Mouse (Mus musculus) stomach, embryonic 16.5 days (tissue): ENCODE data around the gene Cnga4. TPM values are rescaled to one million over a fixed set of nuclear protein-coding genes. Genes with fewer than 3 reads are reported as not detected.
"Not testable (repeated sequence)": the region's sequence is repeated elsewhere in the genome, so short reads cannot be mapped to it uniquely, and the experiment has no call there.

ENCODE experiments used
- ATAC-seq: fragments of 200-750 bp; cut with Nextera tagmentation; 2 replicates; pipeline ENCODE4 v1.8.0; 2017; ENCODE audit warnings: moderate number of reproducible peaks, moderate TSS enrichment; ENCODE audit not compliant: insufficient read depth, low FRiP score
- H3K27ac ChIP-seq: fragments of 300-500 bp; sonication (generic); 2 replicates; pipeline ENCODE4 v1.5.1; 2014; ENCODE audit warnings: low read length
- H3K27me3 ChIP-seq: fragments of 300-500 bp; sonication (generic); 2 replicates; pipeline ENCODE4 v1.6.1; 2014; ENCODE audit warnings: low read length, control low read depth, mixed read lengths; ENCODE audit not compliant: control insufficient read depth, insufficient read depth
- H3K36me3 ChIP-seq: fragments of 300-500 bp; sonication (generic); 2 replicates; pipeline ENCODE4 v1.6.1; 2014; ENCODE audit warnings: low read length; ENCODE audit not compliant: control insufficient read depth, insufficient read depth
- H3K4me1 ChIP-seq: fragments of 300-500 bp; sonication (generic); 2 replicates; pipeline ENCODE4 v1.6.1; 2014; ENCODE audit warnings: low read length, control low read depth, mixed read lengths; ENCODE audit not compliant: control insufficient read depth, insufficient read depth
- H3K4me2 ChIP-seq: fragments of 300-500 bp; sonication (generic); 2 replicates; pipeline ENCODE4 v1.6.1; 2014; ENCODE audit warnings: low read depth, low read length, mixed read lengths
- H3K4me3 ChIP-seq: fragments of 300-500 bp; sonication (generic); replicated peaks from 2 replicates; pipeline ENCODE4 v1.5.1; 2014; ENCODE audit warnings: mild to moderate bottlenecking, low read length
- H3K9ac ChIP-seq: fragments of 300-500 bp; sonication (generic); 2 replicates; pipeline ENCODE4 v1.6.1; 2014; ENCODE audit warnings: low read length
- H3K9me3 ChIP-seq: fragments of 300-500 bp; sonication (generic); replicated peaks from 2 replicates; pipeline ENCODE4 v1.6.1; 2016; ENCODE audit warnings: low read length, control low read depth; ENCODE audit not compliant: control insufficient read depth
- WGBS: fragments of 180-500 bp; shearing (Covaris S2); extraction: QIAGEN DNeasy Blood & Tissue Kit; methylation state at CpG from one replicate; pipeline ENCODE4 v1.1.7; 2014; 5-methylcytosine and 5-hydroxymethylcytosine counted together
- polyA plus RNA-seq: library from polyadenylated mRNA; unstranded; fragments of >200 nt; fragmentation: Nextera tagmentation; extraction: Ambion mirVana; gene quantifications from 2 replicates; pipeline ENCODE4 v1.2.1, GENCODE M21; 2015

Cnga4 gene
- polyA plus RNA-seq, 1 experiment from 2014 or later, result not detected

DNA sequence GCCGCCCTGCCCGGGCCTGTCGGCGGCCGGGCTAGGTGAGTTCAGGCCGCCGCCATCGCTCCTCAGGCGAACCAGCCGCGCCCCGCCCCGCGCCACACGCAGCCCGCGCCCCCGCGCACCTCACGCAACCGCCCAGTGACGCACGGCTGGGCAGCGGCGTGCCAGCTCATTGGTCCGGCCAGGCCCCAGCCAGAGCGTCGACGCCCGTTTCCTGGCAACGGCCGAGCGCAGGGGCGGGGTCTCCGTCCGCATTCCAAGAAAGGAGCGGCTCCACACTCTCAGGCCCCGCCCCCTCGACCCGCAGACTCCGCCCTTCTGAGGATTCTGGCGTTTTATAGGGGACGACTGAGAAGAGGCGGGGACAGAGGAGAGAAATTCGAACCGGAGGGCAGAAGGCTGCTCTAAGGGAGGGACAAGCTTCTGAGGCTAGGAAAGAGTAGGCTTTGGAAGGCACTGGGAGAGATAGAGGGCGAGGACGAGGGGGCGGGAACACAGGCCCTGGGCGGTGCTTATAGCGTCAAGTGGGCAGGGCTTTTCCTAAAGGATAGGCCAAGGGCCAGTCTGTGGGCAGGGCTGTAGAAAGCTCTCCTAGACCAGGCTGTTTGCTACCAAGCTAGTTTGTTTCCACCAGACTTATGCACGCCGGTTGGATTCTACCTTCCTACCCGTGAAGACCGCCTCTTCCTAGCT is 4.3 kb upstream of the Cnga4 start, which contains the start of gene Fam160a2:
TSS of gene Fam160a2 (minus strand) at position 120 of the 690 bp plus-strand sequence.
- H3K4me1 ChIP-seq, result peaks cover 8% of the 10 kb centered on the region; the same call in 1 of the 2 replicates
- H3K27me3 ChIP-seq, result no peaks in the 10 kb centered on the region
- H3K4me3 ChIP-seq, result peak within 1 kb of the TSS; percentile 93
- no peaks in the 10 kb centered on the region for H3K9me3 ChIP-seq
- H3K9ac ChIP-seq, result peak within 1 kb of the TSS; percentile 95
- peak; percentile 98 for ATAC-seq
- WGBS, result under 1% methylated on average over 55 of the region's 55 CpGs
- H3K36me3 ChIP-seq, result no peaks in the 10 kb centered on the region
- peak within 1 kb of the TSS; percentile 87 for H3K27ac ChIP-seq
- peak within 1 kb of the TSS; percentile 92 for H3K4me2 ChIP-seq

DNA sequence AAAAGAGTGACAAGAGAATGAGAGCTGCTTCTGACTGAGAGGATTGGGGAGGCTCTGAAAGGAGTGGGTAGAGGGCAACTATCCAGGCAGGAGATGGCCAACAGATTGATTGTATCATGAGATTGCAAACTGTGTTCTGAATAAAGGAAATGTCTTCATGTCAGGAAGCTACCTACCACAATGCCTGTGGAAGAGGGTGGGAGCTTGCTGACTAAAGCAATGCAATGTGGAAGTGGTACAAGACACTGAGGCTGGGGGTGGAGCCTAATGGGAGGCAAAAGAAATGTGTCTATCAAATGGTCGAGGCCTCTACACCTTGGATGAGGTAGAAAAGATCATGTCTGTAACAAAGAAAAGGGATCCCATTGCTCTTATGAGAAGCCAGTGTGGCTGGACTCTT is 2.0 kb downstream of the Cnga4 start:
- H3K4me1 ChIP-seq, result no peaks in the 10 kb centered on the region
- H3K4me2 ChIP-seq, result no peak overlapping the region
- H3K9me3 ChIP-seq, result no peaks in the 10 kb centered on the region
- no peaks in the 10 kb centered on the region for H3K27me3 ChIP-seq
- no peaks in the 10 kb centered on the region for H3K36me3 ChIP-seq
- ATAC-seq, result no peak
- 52% methylated on average over 1 of the region's 1 CpGs for WGBS
- no peak overlapping the region for H3K4me3 ChIP-seq
- no peak overlapping the region for H3K9ac ChIP-seq
- no peak overlapping the region for H3K27ac ChIP-seq

DNA sequence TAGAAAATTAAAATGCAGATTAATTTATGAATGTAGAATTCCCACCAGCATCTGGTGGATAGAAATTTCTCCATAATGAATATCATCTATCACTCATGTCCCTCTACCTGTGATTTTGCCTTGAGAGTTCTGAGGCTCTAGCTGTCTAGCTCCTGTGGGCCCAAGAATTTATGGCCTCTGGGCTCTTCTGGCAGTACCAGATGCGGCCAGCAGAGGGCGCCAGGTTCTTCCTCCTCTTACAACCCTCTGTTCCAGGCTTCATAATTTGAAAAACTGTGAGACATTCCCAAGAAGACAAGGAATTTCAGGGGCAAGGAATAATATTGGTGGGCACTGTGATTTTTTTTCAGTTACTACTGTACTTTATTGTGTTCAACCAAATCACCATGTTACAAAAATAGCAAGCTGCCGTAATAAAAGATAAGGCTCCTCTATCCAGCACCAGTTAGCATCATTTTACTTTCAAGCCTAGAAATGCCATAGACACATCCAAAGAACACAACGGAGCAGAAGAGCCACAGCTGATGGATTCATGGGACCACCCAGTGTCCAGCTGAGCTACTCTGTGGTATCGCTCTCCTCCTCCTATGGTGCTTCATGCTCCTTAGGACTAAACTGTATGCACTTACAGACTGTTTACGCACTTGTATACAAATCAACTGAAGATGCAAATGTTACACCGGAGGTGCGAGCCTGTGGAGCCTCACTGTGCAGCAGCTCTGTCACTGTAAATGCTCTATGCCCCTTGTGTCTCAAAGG is 7.7 kb downstream of the Cnga4 start:
- not testable (repeated sequence) for H3K4me3 ChIP-seq, H3K4me1 ChIP-seq
- 54% methylated on average over 8 of the region's 8 CpGs for WGBS

DNA sequence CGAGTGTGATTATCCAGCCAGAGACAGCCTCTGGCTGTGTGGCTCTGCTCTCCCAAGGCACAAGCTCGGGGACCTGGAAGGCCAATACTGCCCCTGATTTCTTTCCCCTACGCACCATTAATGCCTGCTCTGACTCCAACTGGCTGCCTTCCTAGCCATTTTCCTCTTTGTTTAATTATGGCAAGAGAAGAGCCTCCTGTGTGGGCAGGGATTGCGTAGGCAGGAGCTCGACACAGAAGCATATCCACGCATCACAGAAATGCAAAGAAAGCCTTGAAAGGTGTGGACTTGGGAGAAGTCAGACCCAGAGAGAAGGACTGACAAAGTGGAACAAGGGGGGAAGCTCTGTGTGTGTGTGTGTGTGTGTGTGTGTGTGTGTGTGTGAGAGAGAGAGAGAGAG is 10.0 kb downstream of the Cnga4 start:
- H3K27ac ChIP-seq, result no peak overlapping the region
- H3K9me3 ChIP-seq, result no peaks in the 10 kb centered on the region
- H3K4me2 ChIP-seq, result no peak overlapping the region
- H3K27me3 ChIP-seq, result no peaks in the 10 kb centered on the region
- H3K4me1 ChIP-seq, result no peaks in the 10 kb centered on the region
- ATAC-seq, result no peak
- H3K36me3 ChIP-seq, result no peaks in the 10 kb centered on the region
- WGBS, result 45% methylated on average over 6 of the region's 6 CpGs
- H3K4me3 ChIP-seq, result no peak overlapping the region
- H3K9ac ChIP-seq, result no peak overlapping the region

More for the DNA sequence above, 7.7 kb downstream of the Cnga4 start:
- not testable (repeated sequence) for H3K4me2 ChIP-seq, H3K9ac ChIP-seq, H3K9me3 ChIP-seq, H3K27ac ChIP-seq, ATAC-seq, H3K36me3 ChIP-seq, H3K27me3 ChIP-seq

DNA sequence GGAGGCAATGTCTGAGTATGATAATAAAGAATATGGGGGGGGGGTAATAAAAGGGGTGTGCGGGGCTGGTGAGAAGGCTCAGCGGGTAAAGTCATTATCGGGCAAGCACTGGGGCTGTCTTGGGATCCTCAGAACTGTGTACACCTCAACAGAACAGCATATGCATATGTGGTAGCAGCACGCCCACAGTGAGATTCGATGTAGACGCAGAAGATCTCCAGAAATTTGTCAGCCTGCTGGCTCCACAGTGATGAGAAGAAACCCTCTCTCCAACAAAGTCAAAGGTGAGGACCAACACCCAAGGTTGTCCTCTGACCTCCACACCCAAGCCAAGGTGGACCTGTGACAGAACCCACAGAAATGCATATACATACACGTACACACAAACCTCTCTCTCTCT is 12.2 kb downstream of the Cnga4 start:
- Histone ChIP-seq H3K27ac (no peak overlapping the region), H3K4me2 (no peak overlapping the region), H3K27me3 (no peaks in the 10 kb centered on the region), H3K9me3 (no peaks in the 10 kb centered on the region), H3K36me3 (no peaks in the 10 kb centered on the region), H3K9ac (no peak overlapping the region), H3K4me1 (no peaks in the 10 kb centered on the region), H3K4me3 (no peak overlapping the region)
- 80% methylated on average over 7 of the region's 7 CpGs for WGBS
- no peak for ATAC-seq

- WGBS, result 87% methylated on average over 5 of the region's 5 CpGs
- Histone ChIP-seq H3K9me3 (no peaks in the 10 kb centered on the region), H3K36me3 (no peaks in the 10 kb centered on the region), H3K27ac (no peak overlapping the region), H3K27me3 (no peaks in the 10 kb centered on the region), H3K9ac (no peak overlapping the region), H3K4me2 (no peak overlapping the region), H3K4me1 (no peaks in the 10 kb centered on the region), H3K4me3 (no peak overlapping the region)
- no peak for ATAC-seq
These were observed 13.7 kb downstream of the Cnga4 start for GRCm38 (mm10) chr7:105418106-105418505.

DNA sequence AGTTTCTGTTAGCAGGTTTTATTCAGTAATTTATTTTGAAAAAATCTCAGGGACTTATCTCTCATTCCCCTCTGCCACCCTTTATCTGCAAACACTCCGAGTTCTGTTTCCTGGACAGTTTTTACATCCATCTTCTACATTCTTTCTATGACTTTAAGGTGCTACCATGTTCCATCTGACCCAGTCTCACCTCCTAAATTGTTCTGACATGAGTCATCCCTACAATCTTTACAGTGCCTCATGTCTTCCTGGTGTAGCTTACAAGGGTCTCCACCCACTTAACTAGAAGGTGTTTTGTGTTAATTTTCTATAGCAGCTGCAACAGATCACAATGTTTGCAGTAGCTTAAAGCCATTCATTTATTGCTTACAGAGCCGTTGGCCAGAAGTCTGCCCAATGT is 16.5 kb downstream of the Cnga4 start:
- no peaks in the 10 kb centered on the region for H3K9me3 ChIP-seq
- peaks cover 15% of the 10 kb centered on the region; the same call in 1 of the 2 replicates for H3K27me3 ChIP-seq
- H3K36me3 ChIP-seq, result no peaks in the 10 kb centered on the region
- ATAC-seq, result no peak
- H3K27ac ChIP-seq, result no peak overlapping the region
- no peak overlapping the region for H3K4me3 ChIP-seq
- no peak overlapping the region for H3K4me2 ChIP-seq
- H3K4me1 ChIP-seq, result peaks cover 7% of the 10 kb centered on the region; the same call in 1 of the 2 replicates
- H3K9ac ChIP-seq, result no peak overlapping the region
- 9% methylated on average over 2 of the region's 2 CpGs for WGBS

DNA sequence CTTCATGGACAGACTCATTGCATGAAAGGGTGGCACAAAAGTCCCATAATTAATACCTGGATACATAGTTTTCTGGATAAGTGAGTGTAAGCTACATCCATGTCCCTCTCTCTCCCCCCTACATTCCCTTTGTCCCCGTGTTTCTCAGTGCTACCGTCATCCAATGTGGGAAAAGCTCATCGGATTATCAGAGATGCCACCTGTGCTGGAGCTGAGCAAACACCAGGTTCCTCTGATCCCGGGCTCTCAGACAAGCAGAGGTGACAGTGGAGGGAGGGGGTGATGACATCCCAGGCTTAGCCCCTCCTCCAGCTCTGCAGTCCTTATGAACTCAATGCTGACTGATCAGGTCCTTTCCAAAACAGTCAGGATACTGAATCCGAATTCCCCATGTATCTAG is 20.0 kb downstream of the Cnga4 start:
- 21% methylated on average over 5 of the region's 5 CpGs for WGBS
- H3K36me3 ChIP-seq, result no peaks in the 10 kb centered on the region
- no peak overlapping the region for H3K4me3 ChIP-seq
- no peak overlapping the region for H3K27ac ChIP-seq
- ATAC-seq, result no peak
- H3K4me1 ChIP-seq, result peaks cover 7% of the 10 kb centered on the region; the same call in 1 of the 2 replicates
- H3K27me3 ChIP-seq, result peaks cover 24% of the 10 kb centered on the region; the same call in 1 of the 2 replicates
- H3K4me2 ChIP-seq, result no peak overlapping the region
- no peak overlapping the region for H3K9ac ChIP-seq
- no peaks in the 10 kb centered on the region for H3K9me3 ChIP-seq

DNA sequence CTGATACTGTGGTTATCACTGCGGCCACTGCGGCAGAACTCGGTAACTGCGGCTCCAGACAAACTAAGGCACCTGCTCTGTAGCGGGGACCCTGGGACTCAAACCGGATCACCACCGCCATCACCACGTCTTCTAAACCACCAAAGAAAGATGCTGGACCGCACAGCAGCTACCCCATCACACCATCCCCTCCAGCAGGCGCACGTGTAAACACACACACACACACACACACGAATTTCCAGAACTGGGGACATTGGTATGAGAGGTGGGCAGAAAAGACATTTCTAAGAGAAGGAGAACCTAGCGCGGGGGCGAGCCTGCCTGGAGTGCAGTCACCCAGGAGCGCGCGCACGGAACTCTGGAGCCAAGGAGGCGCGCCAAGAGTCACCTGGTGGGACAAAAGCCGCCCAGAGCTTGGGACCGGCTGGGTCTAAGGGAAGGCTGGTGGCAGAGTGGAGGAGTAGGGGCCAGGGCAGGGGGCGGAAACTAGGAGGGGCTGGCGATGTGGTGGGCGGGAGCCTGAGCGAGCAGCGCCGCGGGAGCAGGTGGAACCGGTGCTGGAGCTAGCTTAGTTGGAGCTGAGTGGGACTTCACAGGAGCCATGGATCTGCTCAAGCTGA is 21.2 kb downstream of the Cnga4 start, which contains the start of gene Cckbr:
TSS of gene Cckbr (plus strand) at position 308 of the 620 bp plus-strand sequence.
- no peak within 1 kb of the TSS for H3K27ac ChIP-seq
- ATAC-seq, result peak; percentile 85
- H3K27me3 ChIP-seq, result peaks cover 24% of the 10 kb centered on the region; the same call in 1 of the 2 replicates
- WGBS, result 1% methylated on average over 31 of the region's 31 CpGs
- peak within 1 kb of the TSS; percentile 60 for H3K4me2 ChIP-seq
- H3K9ac ChIP-seq, result peak within 1 kb of the TSS; percentile 19; the same call in 1 of the 2 replicates
- H3K36me3 ChIP-seq, result no peaks in the 10 kb centered on the region
- peak within 1 kb of the TSS; percentile 39 for H3K4me3 ChIP-seq
- H3K9me3 ChIP-seq, result no peaks in the 10 kb centered on the region
- H3K4me1 ChIP-seq, result peaks cover 7% of the 10 kb centered on the region; the same call in 1 of the 2 replicates
